Mouse (Mus musculus) urinary bladder, postnatal 25 days (tissue): ENCODE measurements around the gene Rabl6.

Source experiments
- DNase-seq: peaks from one replicate; pipeline ENCODE4 v3.0.0; 2022; ENCODE audit warnings: low spot score

Rabl6 gene

GRCm38 (mm10) chr2:25541644-25542367, 66.5 kb downstream of the Rabl6 start:
- DNase-seq, result no peak

- DNase-seq, result no peak
Observed at GRCm38 (mm10) chr2:25540541-25540948, 67.8 kb downstream of the Rabl6 start.

GRCm38 (mm10) chr2:25536531-25536930, 71.8 kb downstream of the Rabl6 start:
- no peak for DNase-seq

GRCm38 (mm10) chr2:25534866-25535182, 73.5 kb downstream of the Rabl6 start:
- no peak for DNase-seq

GRCm38 (mm10) chr2:25534178-25534865, 74.0 kb downstream of the Rabl6 start:
- peak; percentile 35 for DNase-seq

GRCm38 (mm10) chr2:25533707-25534106, 74.6 kb downstream of the Rabl6 start:
- DNase-seq, result no peak
